Mouse (Mus musculus) left cerebral cortex, adult 8-10 months (tissue): Measurements from ENCODE around the gene Fgf5. TPM values are rescaled to one million over a fixed set of nuclear protein-coding genes. Genes with fewer than 3 reads are reported as not detected.

Source experiments
- DNase-seq, 2 experiments: peaks; one replicate each; pipeline ENCODE4 v3.0.0; 2022; ENCODE audit warnings: low spot score in 2 of 2
- total RNA-seq, 4 experiments: library from RNA; stranded (reverse); gene quantifications; 2 replicates each; pipeline ENCODE4 v1.2.4; 2022

Fgf5 gene
- total RNA-seq, 4 experiments from 2014 or later = 2.4 to 3.5 (median 3.0) TPM

DNA sequence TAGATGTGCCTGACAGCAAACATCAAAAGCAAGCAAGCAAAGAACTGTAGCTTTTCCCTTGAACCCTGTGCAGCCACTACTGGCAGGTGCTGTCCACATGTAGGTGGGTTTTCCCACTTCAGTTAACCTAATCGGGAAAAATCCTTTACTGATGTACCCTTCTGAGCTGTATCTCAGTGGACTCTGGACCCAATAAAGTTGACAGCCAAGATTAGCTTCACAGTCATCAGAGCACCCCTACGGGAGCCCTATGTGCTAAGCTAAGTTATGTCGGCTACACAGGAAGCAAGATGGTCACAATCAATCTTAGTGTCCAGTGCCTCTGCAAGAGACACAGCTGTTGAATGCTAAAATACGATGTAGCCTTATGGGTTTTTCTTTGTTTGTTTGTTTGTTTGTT, 46.1 kb downstream of the Fgf5 start:
- DNase-seq = no peak

- no peak for DNase-seq
Measured at GRCm38 (mm10) chr5:98305673-98306072, 51.7 kb downstream of the Fgf5 start.

- DNase-seq = no peak
Measured at GRCm38 (mm10) chr5:98306528-98306927, 52.5 kb downstream of the Fgf5 start.

DNA sequence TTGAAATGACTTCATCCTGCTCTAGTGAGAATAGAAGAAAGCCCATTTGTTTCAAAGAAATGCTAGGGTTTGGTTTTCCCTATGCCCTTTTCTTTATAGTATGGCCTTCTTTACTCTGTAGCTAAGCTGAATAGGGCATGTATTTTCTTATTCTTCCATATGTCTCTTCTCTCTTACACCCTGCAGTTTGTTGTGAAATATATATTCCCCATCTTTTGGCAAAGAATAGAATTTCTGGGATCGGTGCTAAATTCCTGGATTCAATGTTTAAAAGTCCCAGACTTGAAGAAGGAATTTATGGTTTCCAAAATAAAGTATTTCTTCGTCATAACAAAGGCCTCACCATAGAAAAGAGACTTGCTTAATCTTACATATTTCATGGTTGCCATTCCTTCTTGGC, 72.6 kb downstream of the Fgf5 start:
- no peak for DNase-seq

Other genes starting within 250 kb of the Fgf5 start
- 1 to 10 TPM; 1.4 to 2.7 (median 1.7) TPM for gene Antxr2, start 223.1 kb upstream of the Fgf5 start, total RNA-seq
- gene Prdm8, start 87.0 kb upstream of the Fgf5 start, total RNA-seq = 10 to 100 TPM; 18.7 to 25.6 (median 20.5) TPM
- under 1 TPM in 3 of 4 experiments, not detected in 1; 0.41 to 0.96 (median 0.63) TPM for gene Cfap299, start 75.1 kb downstream of the Fgf5 start, total RNA-seq